Mouse (Mus musculus) intestine, embryonic 14.5 days (tissue): ENCODE data around the gene Gm49318. TPM values are rescaled to one million over a fixed set of nuclear protein-coding genes. Genes with fewer than 3 reads are reported as not detected.

ENCODE experiments used
- ATAC-seq: fragments of 200-750 bp; cut with Nextera tagmentation; replicated peaks from 2 replicates; pipeline ENCODE4 v1.8.0; 2017; ENCODE audit warnings: low read depth, moderate number of reproducible peaks, moderate TSS enrichment, moderate library complexity; ENCODE audit not compliant: low FRiP score, low TSS enrichment
- DNase-seq: peaks from one replicate; pipeline ENCODE4 v3.0.0-alpha.2; 2018; ENCODE audit warnings: low spot score
- H3K27ac ChIP-seq: fragments of 300-500 bp; sonication (generic); 2 replicates; pipeline ENCODE4 v1.5.1; 2014; ENCODE audit warnings: low read depth, mild to moderate bottlenecking, control low read depth
- H3K27me3 ChIP-seq: fragments of 300-500 bp; sonication (generic); replicated peaks from 2 replicates; pipeline ENCODE4 v1.6.1; 2014; ENCODE audit warnings: low read length, control low read depth; ENCODE audit not compliant: control insufficient read depth, insufficient read depth
- H3K36me3 ChIP-seq: fragments of 300-500 bp; sonication (generic); 2 replicates; pipeline ENCODE4 v1.6.1; 2014; ENCODE audit warnings: low read length, control low read depth; ENCODE audit not compliant: control insufficient read depth, insufficient read depth
- H3K4me1 ChIP-seq: fragments of 300-500 bp; sonication (generic); replicated peaks from 2 replicates; pipeline ENCODE4 v1.6.1; 2014; ENCODE audit warnings: low read length, control low read depth, mixed read lengths; ENCODE audit not compliant: control insufficient read depth, insufficient read depth
- H3K4me2 ChIP-seq: fragments of 300-500 bp; sonication (generic); 2 replicates; pipeline ENCODE4 v1.6.1; 2014; ENCODE audit warnings: low read length
- H3K4me3 ChIP-seq: fragments of 300-500 bp; sonication (generic); 2 replicates; pipeline ENCODE4 v1.5.1; 2014; ENCODE audit warnings: low read depth, low read length, control low read depth, mixed read lengths
- H3K9ac ChIP-seq: fragments of 300-500 bp; sonication (generic); 2 replicates; pipeline ENCODE4 v1.6.1; 2014; ENCODE audit warnings: mild to moderate bottlenecking, low read length
- H3K9me3 ChIP-seq: fragments of 300-500 bp; sonication (generic); 2 replicates; pipeline ENCODE4 v1.6.1; 2016; ENCODE audit warnings: low read length, control low read depth; ENCODE audit not compliant: control insufficient read depth
- WGBS: fragments of 180-500 bp; shearing (Covaris S2); extraction: QIAGEN DNeasy Blood & Tissue Kit; methylation state at CpG from one replicate; pipeline ENCODE4 v1.1.7; 2014; 5-methylcytosine and 5-hydroxymethylcytosine counted together
- polyA plus RNA-seq: library from polyadenylated mRNA; unstranded; fragments of >200 nt; fragmentation: Nextera tagmentation; extraction: Ambion mirVana; gene quantifications from 2 replicates; pipeline ENCODE4 v1.2.1, GENCODE M21; 2014

Gene Gm49318
- polyA plus RNA-seq, result not detected in 2 replicates

GRCm38 (mm10) chr9:22070791-22071573 is at the start of gene Gm49318, which contains the start of gene Zfp653:
TSS of gene Gm49318 (minus strand) at chr9:22071259.
TSS of gene Zfp653 (minus strand) at chr9:22071376.
- peak within 1 kb of the TSS; percentile 95 for H3K9ac ChIP-seq
- peak within 1 kb of the TSS; percentile 79 for H3K4me3 ChIP-seq
- H3K27me3 ChIP-seq, result no peaks in the 10 kb centered on the region
- H3K4me2 ChIP-seq, result peak within 1 kb of the TSS; percentile 66
- 3% methylated on average over 56 of the region's 87 CpGs for WGBS
- peak; percentile 96 for DNase-seq
- peak within 1 kb of the TSS; percentile 98 for H3K27ac ChIP-seq
- ATAC-seq, result peak; percentile 98
- H3K9me3 ChIP-seq, result no peaks in the 10 kb centered on the region
- peaks cover 31% of the 10 kb centered on the region; the same call in 1 of the 2 replicates for H3K36me3 ChIP-seq
- H3K4me1 ChIP-seq, result peaks cover 4% of the 10 kb centered on the region; the same call in 1 of the 2 replicates

- 84% methylated on average over 4 of the region's 4 CpGs for WGBS
- ATAC-seq, result no peak
- Histone ChIP-seq H3K4me3 (no peak overlapping the region), H3K4me2 (no peak overlapping the region), H3K27me3 (no peaks in the 10 kb centered on the region), H3K4me1 (peaks cover 12% of the 10 kb centered on the region; the same call in 1 of the 2 replicates), H3K27ac (no peak overlapping the region), H3K9me3 (no peaks in the 10 kb centered on the region), H3K9ac (no peak overlapping the region), H3K36me3 (no peaks in the 10 kb centered on the region)
- no peak for DNase-seq
Measured at GRCm38 (mm10) chr9:22119543-22119942, 48.5 kb upstream of the Gm49318 start.

- no peak overlapping the region for H3K27ac ChIP-seq
Measured at GRCm38 (mm10) chr9:22117754-22118456, 46.8 kb upstream of the Gm49318 start.

GRCm38 (mm10) chr9:22116740-22117426 is 45.8 kb upstream of the Gm49318 start, which contains the start of gene Elof1:
TSS of gene Elof1 (minus strand) at chr9:22117172.
- peak within 1 kb of the TSS; percentile 79 for H3K9ac ChIP-seq
- H3K27me3 ChIP-seq, result no peaks in the 10 kb centered on the region
- peaks cover 22% of the 10 kb centered on the region for H3K36me3 ChIP-seq
- peaks cover 12% of the 10 kb centered on the region; the same call in 1 of the 2 replicates for H3K4me1 ChIP-seq
- H3K9me3 ChIP-seq, result no peaks in the 10 kb centered on the region
- peak within 1 kb of the TSS; percentile 95 for H3K4me2 ChIP-seq
- DNase-seq, result peak; percentile 92
- peak; percentile 93 for ATAC-seq
- H3K4me3 ChIP-seq, result peak within 1 kb of the TSS; percentile 68
- WGBS, result under 1% methylated on average over 49 of the region's 52 CpGs
- H3K27ac ChIP-seq, result peak within 1 kb of the TSS; percentile 47; the same call in 1 of the 2 replicates

More at GRCm38 (mm10) chr9:22117754-22118456, 46.8 kb upstream of the Gm49318 start:
- peaks cover 12% of the 10 kb centered on the region for H3K36me3 ChIP-seq
- H3K9me3 ChIP-seq, result no peaks in the 10 kb centered on the region
- ATAC-seq, result no peak
- H3K4me1 ChIP-seq, result peaks cover 12% of the 10 kb centered on the region; the same call in 1 of the 2 replicates
- no peaks in the 10 kb centered on the region for H3K27me3 ChIP-seq
- peak overlapping the region; percentile 68 for H3K4me3 ChIP-seq
- H3K4me2 ChIP-seq, result peak overlapping the region; percentile 95
- 42% methylated on average over 10 of the region's 10 CpGs for WGBS
- DNase-seq, result no peak
- H3K9ac ChIP-seq, result peak overlapping the region; percentile 79; the same call in 1 of the 2 replicates

- peak overlapping the region; percentile 79 for H3K9ac ChIP-seq
- H3K9me3 ChIP-seq, result no peaks in the 10 kb centered on the region
- peaks cover 29% of the 10 kb centered on the region for H3K36me3 ChIP-seq
- peaks cover 12% of the 10 kb centered on the region; the same call in 1 of the 2 replicates for H3K4me1 ChIP-seq
- H3K27me3 ChIP-seq, result no peaks in the 10 kb centered on the region
- DNase-seq, result no peak
- WGBS, result 24% methylated on average over 15 of the region's 15 CpGs
- no peak for ATAC-seq
- peak overlapping the region; percentile 68 for H3K4me3 ChIP-seq
- H3K27ac ChIP-seq, result no peak overlapping the region
- H3K4me2 ChIP-seq, result peak overlapping the region; percentile 95
Measured at GRCm38 (mm10) chr9:22116086-22116485, 45.0 kb upstream of the Gm49318 start.

- no peaks in the 10 kb centered on the region for H3K9me3 ChIP-seq
- DNase-seq, result no peak
- H3K9ac ChIP-seq, result peak overlapping the region; percentile 79
- no peaks in the 10 kb centered on the region for H3K27me3 ChIP-seq
- H3K36me3 ChIP-seq, result peaks cover 33% of the 10 kb centered on the region
- H3K4me1 ChIP-seq, result peaks cover 12% of the 10 kb centered on the region; the same call in 1 of the 2 replicates
- H3K4me3 ChIP-seq, result peak overlapping the region; percentile 68
- H3K4me2 ChIP-seq, result peak overlapping the region; percentile 95
- ATAC-seq, result no peak
- H3K27ac ChIP-seq, result no peak overlapping the region
- 87% methylated on average over 4 of the region's 4 CpGs for WGBS
Measured at GRCm38 (mm10) chr9:22115635-22116034, 44.6 kb upstream of the Gm49318 start.

- DNase-seq, result no peak
Measured at GRCm38 (mm10) chr9:22108194-22108593, 37.1 kb upstream of the Gm49318 start.

GRCm38 (mm10) chr9:22099922-22100321 is 28.9 kb upstream of the Gm49318 start:
- no peaks in the 10 kb centered on the region for H3K9me3 ChIP-seq
- peak overlapping the region; percentile 40 for H3K9ac ChIP-seq
- peak overlapping the region; percentile 77 for H3K27ac ChIP-seq
- H3K4me1 ChIP-seq, result peaks cover 8% of the 10 kb centered on the region; the same call in 1 of the 2 replicates
- H3K36me3 ChIP-seq, result no peaks in the 10 kb centered on the region; the same call in 1 of the 2 replicates
- peak overlapping the region; percentile 33 for H3K4me2 ChIP-seq
- peaks cover 20% of the 10 kb centered on the region for H3K27me3 ChIP-seq
- H3K4me3 ChIP-seq, result peak overlapping the region; percentile 29
- 2% methylated on average over 18 of the region's 18 CpGs for WGBS
- peak; percentile 61 for ATAC-seq
- peak; percentile 67 for DNase-seq

More at GRCm38 (mm10) chr9:22108194-22108593, 37.1 kb upstream of the Gm49318 start:
- no peak overlapping the region for H3K4me3 ChIP-seq
- no peak overlapping the region for H3K4me2 ChIP-seq
- H3K27me3 ChIP-seq, result no peaks in the 10 kb centered on the region
- H3K36me3 ChIP-seq, result peaks cover 42% of the 10 kb centered on the region
- H3K4me1 ChIP-seq, result no peaks in the 10 kb centered on the region
- H3K27ac ChIP-seq, result no peak overlapping the region
- WGBS, result 89% methylated on average over 9 of the region's 9 CpGs
- no peaks in the 10 kb centered on the region for H3K9me3 ChIP-seq
- ATAC-seq, result no peak
- no peak overlapping the region for H3K9ac ChIP-seq
